Mouse (Mus musculus) retina, embryonic 14.5 days (tissue): ENCODE data around the gene Trcg1.

Experiments used
- DNase-seq: peaks from one replicate; pipeline ENCODE4 v3.0.0-alpha.2; 2015; ENCODE audit warnings: low spot score

Trcg1 gene

GRCm38 (mm10) chr9:57262795-57263684 is 26.7 kb downstream of the Trcg1 start:
- DNase-seq = no peak

DNA sequence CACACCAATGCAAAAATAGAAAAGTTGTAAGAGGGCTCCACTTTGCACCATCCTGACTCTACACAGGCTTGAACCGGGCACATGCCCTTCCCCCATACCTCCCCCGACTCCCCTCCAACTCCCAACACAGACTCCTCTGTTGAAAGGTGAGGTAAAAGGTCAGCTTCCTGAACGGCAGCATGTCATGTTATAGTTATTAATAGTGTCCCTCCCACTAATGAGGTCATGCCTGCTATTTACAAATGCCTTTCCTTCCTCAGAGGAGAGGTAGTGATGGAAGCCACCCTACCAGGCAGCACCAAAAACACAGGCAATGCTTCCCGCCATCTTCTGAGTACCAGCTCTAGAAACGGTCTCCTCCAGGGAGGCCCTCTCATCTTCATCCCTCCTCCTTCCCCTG is 28.8 kb downstream of the Trcg1 start:
- DNase-seq = no peak

- peak; percentile 72 for DNase-seq
Observed at GRCm38 (mm10) chr9:57267421-57267820, 31.1 kb downstream of the Trcg1 start.

DNA sequence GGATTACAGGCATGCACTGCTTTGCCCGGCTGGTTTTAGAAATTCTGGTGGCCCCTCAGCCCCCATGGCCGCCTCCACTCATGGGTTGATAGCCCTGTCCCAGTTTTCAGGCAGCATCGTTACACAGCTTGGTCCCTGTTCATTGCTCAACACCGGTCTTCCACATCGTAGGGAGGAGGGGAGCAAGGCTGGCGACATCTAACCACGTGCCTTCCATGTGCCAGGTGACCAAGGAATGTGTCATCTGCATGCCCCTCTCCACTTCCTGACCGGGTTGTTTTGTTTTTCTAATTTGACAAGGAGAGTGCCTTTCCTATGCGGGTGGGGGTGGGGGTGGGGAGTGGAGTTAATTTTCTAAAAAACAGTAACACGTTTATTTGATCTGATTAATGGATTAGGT is 31.7 kb downstream of the Trcg1 start:
- DNase-seq = no peak

DNA sequence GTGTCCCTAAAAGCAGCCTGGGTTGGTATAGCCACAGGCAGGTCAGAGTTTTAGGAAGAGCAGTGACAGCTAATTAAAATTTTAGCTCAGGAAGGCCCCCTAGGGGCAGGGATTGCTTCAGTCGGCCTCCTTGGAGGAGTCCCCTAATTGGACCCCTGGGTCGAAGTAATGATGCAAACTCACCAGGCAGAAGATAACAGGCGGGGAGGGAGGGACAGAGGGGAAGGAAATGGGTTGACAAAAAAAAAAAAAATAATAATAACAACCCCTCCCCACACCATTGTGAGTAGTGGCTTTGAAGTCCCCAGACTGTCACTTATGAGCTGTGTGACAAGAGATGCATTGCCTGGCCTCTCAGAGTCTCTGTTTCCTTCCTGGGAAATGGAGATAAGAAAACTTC is 32.2 kb downstream of the Trcg1 start:
- DNase-seq = peak; percentile 76

DNA sequence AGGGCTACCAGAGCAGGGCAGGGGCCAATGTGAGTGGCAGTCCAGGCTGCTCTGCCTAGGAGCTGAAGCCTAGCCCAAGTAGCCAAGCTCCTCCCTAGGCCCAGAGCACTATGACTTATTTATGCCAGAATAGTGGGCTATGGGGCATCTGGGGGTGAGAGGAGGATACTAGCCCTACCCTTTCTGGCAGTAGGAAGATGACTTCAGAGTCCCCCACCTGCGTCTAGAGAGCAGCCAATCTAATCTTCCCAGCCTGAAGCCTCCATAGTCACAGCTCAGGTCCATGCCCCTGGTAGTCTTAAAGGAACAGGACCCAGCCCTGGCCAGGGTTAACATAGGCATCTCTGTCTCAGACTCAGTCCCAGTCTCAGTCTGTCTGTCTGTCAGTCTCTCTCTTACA is 33.0 kb downstream of the Trcg1 start:
- no peak for DNase-seq

- DNase-seq = no peak
Observed at GRCm38 (mm10) chr9:57270399-57270798, 34.0 kb downstream of the Trcg1 start.

DNA sequence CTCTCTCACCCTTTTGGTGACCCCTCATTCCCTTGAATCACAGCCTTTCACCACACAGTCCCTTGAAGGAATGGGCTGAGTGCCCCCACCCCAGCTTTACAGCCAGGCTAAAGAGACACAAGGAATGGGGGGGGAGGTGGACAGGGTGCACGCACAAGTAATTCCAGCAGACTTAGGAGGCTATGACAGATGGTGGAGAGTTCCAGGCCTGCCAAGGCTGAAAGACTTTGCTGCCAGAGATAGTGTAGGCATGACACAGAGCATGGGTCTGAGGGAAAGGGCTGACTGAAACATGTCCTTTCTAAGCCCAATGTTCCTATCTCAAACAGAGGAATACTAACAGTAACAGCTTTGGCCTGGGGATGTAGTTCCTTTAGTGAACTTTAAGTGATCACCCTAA is 34.7 kb downstream of the Trcg1 start:
- DNase-seq = no peak

DNA sequence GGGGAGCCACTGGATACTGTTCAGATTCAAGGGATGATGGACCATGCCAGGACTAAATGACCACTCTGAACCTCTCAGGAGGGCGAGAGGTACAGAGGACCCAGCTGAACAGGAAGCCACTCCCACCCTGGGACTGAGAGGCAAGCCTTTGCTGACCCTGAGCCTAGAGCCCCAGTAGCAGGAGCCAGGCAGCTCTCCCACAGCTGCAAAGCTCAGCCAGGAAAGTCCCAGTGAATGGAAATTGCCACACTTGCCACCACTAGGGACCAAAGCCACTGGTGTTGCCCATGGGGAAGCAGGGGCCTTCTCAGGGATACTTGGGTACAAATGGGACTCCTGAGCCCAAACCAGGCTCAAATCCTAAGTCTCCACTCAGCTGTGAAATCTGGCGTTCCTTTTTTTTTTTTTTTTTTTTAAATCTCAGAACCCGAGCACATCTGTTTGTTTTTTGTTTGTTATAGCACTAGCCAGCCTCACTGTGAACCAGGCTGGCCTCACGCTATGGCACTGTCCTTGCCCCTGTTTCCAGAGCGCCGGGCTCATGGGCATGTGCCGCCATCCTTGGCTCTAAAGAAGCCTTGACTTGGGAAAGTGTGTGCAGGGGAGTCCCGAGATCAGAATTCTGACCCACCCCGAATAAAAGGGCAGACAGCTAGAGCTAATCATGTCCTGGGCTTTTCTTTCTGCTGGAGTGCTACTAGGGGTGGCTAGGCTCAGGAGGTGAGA is 35.6 kb downstream of the Trcg1 start:
- no peak for DNase-seq

DNA sequence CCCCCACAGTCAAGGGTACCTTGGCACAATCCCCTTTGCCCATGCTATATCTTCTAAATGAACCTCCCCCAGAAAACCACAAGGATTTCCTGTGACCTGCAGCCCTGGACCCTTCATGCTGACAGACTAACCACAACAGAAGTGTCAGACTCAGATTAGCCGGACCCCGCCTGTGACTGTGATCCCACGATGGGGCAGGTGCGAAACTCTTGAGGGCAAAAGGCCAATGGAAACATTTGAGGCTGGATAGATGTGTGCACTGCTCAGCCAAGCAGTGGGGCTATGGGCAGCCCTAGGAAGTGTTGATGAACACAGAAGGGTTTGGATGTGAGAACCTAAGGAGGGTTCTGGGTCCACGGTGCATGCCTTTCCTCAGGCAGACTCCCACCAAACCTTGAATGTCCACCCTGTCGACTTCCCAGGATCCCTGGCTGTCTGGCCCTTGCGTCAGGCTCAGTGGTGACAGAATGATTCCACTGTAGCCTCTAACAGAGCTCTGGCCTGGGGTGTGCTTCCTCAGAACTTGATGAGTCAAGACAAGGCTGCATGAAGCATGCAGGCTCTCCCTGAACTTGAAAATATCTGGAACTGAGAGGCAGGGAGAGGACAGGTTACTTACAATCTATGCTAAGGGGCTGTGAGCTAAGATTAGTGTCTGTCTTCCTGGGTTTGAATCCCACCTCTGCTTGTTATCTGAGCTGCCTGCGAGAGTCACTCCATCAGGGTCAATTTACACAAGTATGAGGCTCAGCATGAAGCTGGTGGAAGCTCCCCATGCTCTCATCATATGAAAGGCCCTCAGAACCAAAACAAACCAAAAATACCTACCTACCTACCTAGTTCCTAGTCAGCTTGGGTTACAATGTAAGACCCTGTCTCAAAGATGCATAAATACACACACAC is 36.8 kb downstream of the Trcg1 start:
- no peak for DNase-seq

DNA sequence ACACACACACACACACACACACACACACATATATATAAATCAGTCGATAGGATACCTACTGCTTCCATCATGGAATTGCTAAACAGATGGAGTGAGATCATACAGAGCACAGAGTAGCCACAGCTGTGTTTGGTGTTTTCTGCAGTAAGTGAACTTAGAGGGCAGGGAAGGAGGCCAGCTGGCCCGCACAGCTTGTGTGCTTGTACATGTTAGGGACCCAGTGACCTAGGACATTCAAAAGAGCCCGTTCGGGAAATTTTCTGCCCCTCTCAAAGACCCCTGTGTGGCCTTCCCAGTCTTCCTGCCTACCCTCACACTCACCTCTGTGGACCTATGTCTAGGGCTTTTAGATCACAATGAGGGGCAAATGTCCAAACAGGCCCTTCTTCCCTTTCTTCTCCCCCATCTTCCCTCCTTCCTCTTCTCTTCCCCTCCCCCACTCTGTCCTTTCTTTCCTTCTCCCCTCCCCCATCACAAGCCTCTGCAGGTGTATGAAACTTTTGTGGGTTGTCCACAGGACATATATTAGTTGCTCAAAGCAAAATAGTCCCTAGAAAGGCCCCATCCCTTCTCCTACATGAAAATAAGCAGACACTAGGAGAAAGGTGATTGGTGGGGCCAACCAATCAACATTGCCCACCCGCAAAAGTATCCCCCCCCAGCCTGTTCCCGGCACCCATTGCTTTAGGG is 37.6 kb downstream of the Trcg1 start:
- DNase-seq = no peak

GRCm38 (mm10) chr9:57276311-57276710 is 40.0 kb downstream of the Trcg1 start:
- no peak for DNase-seq

- DNase-seq = no peak
Observed at GRCm38 (mm10) chr9:57278268-57278667, 41.9 kb downstream of the Trcg1 start.

DNA sequence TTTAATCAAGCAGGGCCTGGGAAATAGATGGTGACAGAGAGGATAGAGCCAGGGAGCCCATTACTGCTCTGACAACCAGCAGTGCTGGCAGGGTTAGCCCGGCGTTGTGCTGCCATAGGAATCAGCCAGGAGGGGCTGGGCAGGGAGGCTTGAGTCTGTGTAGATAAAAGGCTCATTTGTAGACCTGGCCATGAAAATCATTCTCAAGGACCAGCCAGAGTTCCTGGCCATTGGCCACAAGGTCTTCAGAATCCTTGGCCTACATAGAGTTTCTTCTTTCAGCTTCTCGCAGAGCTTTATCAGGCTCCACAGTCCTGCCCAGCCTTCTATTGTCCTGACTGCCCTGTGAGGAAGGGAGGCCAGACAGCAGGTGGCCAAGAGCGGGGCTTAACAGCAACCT is 43.1 kb downstream of the Trcg1 start:
- no peak for DNase-seq

DNA sequence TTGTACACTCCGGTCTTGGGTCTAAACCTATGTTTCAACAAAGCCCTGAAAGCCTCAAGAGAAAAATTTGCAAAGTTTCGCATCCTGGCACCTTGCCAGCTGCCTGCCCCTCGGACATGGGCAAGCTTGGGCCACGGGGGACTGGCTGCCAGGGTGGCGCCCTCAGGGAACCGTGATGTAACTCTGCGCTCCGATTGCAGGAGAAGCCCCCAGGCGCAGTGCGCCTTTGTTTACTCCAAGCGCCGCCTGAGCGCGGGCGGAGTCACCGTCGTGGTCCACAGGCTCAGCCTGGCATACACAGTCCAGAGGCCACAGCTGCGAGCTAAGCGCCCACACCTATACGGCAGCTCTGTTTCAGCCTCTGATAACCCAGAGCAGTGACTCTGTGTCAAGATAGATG is 45.2 kb downstream of the Trcg1 start:
- DNase-seq = peak; percentile 62

- no peak for DNase-seq
Observed at GRCm38 (mm10) chr9:57282686-57283085, 46.3 kb downstream of the Trcg1 start.

DNA sequence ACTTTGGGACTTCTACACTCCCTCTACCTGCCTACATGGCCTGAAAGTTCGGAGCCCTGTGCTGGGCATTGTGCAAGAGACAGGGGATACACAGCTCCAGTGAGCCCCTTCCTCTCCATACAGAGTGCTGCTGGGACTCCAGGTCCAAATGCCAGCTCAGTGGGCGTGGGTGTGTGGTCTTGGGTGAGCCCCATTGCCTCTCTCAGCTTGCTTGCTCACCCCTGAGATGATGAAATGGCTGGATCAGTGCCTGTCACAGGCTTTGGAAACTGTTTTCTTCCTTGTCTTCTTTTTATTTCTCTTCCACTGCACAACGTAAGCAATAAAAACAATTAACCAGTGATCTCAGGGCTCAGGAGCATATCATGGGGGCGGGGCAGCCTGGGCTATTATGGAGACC is 47.0 kb downstream of the Trcg1 start:
- no peak for DNase-seq

DNA sequence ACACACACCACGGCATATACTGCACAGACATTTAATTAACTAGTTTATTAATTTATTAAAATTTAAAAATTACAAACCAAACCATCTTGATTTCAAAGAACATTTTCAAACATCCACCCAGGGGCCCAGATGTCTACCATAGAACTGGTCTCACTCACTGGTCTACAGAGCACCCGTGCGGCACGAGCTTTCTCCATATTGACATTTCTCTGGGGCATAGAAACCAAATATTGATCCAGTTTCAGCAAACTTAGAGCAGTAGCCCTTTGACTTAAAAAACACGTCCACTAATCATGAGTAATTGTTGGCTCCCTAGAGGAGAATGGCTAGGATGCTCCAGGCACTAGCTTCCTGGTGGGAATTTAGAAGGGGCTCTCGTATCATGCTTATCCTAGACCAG is 50.8 kb downstream of the Trcg1 start:
- no peak for DNase-seq

- DNase-seq = no peak
Observed at GRCm38 (mm10) chr9:57294905-57295304, 58.5 kb downstream of the Trcg1 start.

DNA sequence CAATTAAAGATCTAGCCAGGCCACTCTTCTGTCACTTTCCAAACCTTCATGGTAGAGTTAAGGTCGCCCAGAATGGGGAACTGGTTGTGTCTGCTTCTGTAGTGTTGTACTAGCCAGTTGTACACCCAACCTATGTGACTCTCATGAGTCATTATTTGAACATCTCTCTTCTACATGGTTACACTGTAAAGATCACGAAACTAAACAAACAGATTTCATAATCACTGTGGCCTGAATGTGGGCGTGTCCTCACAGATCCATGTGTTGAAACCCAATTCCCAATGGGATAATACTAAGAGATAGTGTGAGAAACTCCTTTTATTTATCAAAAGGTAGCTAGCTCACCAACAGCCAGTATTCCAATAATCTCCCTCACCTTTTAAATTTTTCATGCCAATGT is 59.3 kb downstream of the Trcg1 start:
- DNase-seq = no peak

DNA sequence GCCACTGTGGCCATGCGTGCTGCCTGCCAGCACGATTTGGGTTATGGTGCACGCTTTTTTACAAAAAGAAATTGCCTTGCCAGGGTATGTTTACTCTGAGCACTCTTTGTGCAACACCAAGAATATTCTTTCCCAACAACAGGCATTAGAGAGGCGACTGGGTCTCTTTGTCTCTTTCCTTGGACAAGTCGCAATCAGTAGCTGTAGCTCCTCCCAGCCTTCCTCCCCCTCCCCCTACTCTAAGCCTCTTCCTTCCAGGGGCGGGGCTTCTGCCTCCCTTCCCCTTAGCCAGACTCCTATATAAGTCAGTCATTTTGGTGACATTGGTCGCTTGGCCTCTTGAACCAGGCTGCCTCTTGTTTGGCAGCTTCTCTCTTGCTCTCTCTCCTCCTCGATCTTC is 59.9 kb downstream of the Trcg1 start:
- no peak for DNase-seq

GRCm38 (mm10) chr9:57297938-57298337 is 61.6 kb downstream of the Trcg1 start:
- DNase-seq = no peak
